Mouse (Mus musculus) midbrain, embryonic 10.5 days (tissue): Measurements from ENCODE around the gene Tedc2. TPM values are rescaled to one million over a fixed set of nuclear protein-coding genes. Genes with fewer than 3 reads are reported as not detected.

Experiments
- DNase-seq: peaks from one replicate; pipeline ENCODE4 v3.0.0-alpha.2; 2017; ENCODE audit warnings: low spot score
- H3K27ac ChIP-seq: fragments of 300-500 bp; sonication (generic); replicated peaks from 2 replicates; pipeline ENCODE4 v1.5.1; 2016; ENCODE audit warnings: mild to moderate bottlenecking
- H3K27me3 ChIP-seq: fragments of 300-500 bp; sonication (generic); 2 replicates; pipeline ENCODE4 v1.6.1; 2016; ENCODE audit warnings: low read depth, mild to moderate bottlenecking; ENCODE audit not compliant: poor library complexity, severe bottlenecking
- H3K36me3 ChIP-seq: fragments of 300-500 bp; sonication (generic); 2 replicates; pipeline ENCODE4 v1.6.1; 2016; ENCODE audit warnings: mild to moderate bottlenecking, moderate library complexity
- H3K4me1 ChIP-seq: fragments of 300-500 bp; sonication (generic); 2 replicates; pipeline ENCODE4 v1.6.1; 2016
- H3K4me3 ChIP-seq: fragments of 300-500 bp; sonication (generic); 2 replicates; pipeline ENCODE4 v1.5.1; 2016; ENCODE audit warnings: mild to moderate bottlenecking, moderate library complexity
- H3K9me3 ChIP-seq: fragments of 300-500 bp; sonication (generic); replicated peaks from 2 replicates; pipeline ENCODE4 v1.6.1; 2016; ENCODE audit warnings: mild to moderate bottlenecking
- WGBS: fragments of 180-500 bp; shearing (Covaris S2); methylation state at CpG from one replicate; pipeline ENCODE4 v1.1.7; 2016; 5-methylcytosine and 5-hydroxymethylcytosine counted together
- polyA plus RNA-seq: library from polyadenylated mRNA; unstranded; fragments of >200 nt; fragmentation: Nextera tagmentation; extraction: Ambion mirVana; gene quantifications from 2 replicates; pipeline ENCODE4 v1.2.1, GENCODE M21; 2016

The Tedc2 gene
- polyA plus RNA-seq, 1 experiment from 2014 or later = 22.9 TPM

DNA sequence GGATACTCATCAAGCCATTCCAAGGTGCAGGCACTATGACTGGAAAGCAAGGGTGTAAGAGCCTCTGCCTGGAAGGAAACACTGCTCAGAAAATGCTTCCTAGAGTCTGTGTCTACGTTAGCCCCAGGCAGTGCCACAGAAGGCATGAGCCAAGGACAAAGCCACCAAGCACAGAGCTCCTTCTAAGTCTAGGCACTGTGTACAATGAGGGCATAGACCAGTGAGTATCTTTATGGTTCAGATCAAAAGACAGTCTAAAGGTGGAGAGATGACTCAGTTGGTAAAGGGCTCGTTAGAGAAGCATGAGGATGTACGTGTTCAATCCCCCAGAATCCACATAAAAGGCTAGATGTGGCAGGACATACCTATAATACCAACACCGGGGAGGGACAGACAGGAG lies 19.6 kb downstream of the Tedc2 start:
- Histone ChIP-seq H3K27ac (no peak overlapping the region), H3K36me3 (no peaks in the 10 kb centered on the region), H3K27me3 (peaks cover 5% of the 10 kb centered on the region), H3K9me3 (no peaks in the 10 kb centered on the region), H3K4me3 (no peak overlapping the region), H3K4me1 (peaks cover 52% of the 10 kb centered on the region)
- 87% methylated on average over 4 of the region's 4 CpGs for WGBS
- DNase-seq = no peak

- DNase-seq = no peak
- Histone ChIP-seq H3K4me1 (peaks cover 39% of the 10 kb centered on the region), H3K36me3 (no peaks in the 10 kb centered on the region), H3K27ac (no peak overlapping the region), H3K27me3 (no peaks in the 10 kb centered on the region), H3K9me3 (no peaks in the 10 kb centered on the region), H3K4me3 (no peak overlapping the region)
- 71% methylated on average over 4 of the region's 4 CpGs for WGBS
These were observed 20.9 kb downstream of the Tedc2 start for GRCm38 (mm10) chr17:24199741-24200140.

DNA sequence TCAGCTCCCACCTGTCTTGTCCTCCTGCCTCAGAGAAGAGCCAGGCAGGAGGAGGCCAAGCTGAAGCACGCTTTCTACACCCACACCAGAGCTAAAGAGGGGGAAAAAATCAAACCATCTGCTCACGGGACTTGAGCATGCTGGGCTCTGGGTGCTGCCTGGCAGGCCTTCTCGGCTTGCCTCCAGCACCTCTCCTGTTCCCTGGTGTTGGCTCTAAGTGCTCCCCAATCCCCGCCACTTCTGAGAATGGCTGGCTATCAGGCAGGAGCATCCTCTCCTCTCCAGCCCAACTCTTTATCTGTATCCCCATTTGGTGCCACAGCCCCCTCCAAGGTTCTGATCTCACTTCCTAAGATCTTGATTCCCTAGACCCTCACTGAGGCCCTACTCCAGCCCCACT lies 21.4 kb downstream of the Tedc2 start:
- DNase-seq = no peak
- no peaks in the 10 kb centered on the region for H3K9me3 ChIP-seq
- H3K4me1 ChIP-seq = peaks cover 36% of the 10 kb centered on the region
- H3K27me3 ChIP-seq = no peaks in the 10 kb centered on the region
- no peaks in the 10 kb centered on the region for H3K36me3 ChIP-seq
- H3K4me3 ChIP-seq = no peak overlapping the region
- H3K27ac ChIP-seq = no peak overlapping the region
- 83% methylated on average over 4 of the region's 4 CpGs for WGBS

DNA sequence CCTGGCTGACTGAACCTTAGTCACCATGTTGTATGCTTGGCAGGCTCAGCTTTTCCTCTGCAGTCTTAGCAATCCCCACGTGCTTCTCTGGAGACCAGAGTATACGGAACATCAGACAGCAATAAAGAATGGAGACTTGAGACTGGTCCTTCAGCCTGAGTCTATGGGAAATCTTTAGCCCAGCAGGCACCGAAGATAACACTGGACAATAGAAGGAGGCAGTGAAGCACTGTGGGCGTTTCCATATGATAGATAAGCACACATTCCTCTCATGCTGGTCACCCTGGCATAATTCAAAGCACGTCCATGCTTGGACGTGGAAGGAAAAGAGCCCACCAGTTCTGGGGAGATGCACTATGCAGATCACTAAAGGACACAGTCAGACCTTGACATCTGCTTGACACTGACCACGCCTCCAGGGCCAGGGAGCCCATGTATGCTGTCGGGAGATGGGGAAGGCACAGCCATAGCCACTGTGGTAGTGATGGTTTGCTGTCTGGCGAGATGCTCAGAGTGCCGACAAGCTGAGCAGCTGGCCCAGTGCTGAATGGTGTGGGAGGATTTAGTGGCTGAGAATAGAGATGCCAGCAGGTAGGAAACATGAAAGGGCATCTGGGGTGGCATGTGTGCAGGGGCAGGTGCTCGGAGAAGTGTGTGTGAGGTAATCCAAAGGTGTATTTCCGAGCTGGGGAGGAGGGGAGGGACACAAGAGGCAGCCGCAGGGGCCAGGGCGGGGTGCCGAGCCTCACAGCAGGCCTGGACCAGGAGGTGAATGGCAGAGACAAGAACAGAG lies 23.4 kb downstream of the Tedc2 start:
- Histone ChIP-seq H3K9me3 (no peaks in the 10 kb centered on the region), H3K27me3 (no peaks in the 10 kb centered on the region), H3K27ac (no peak overlapping the region), H3K4me3 (no peak overlapping the region), H3K36me3 (no peaks in the 10 kb centered on the region), H3K4me1 (peaks cover 18% of the 10 kb centered on the region)
- 70% methylated on average over 15 of the region's 15 CpGs for WGBS
- no peak for DNase-seq

GRCm38 (mm10) chr17:24195349-24195748 lies 25.3 kb downstream of the Tedc2 start:
- no peak overlapping the region for H3K4me3 ChIP-seq
- no peaks in the 10 kb centered on the region for H3K27me3 ChIP-seq
- no peak for DNase-seq
- no peaks in the 10 kb centered on the region for H3K9me3 ChIP-seq
- WGBS = 79% methylated on average over 2 of the region's 2 CpGs
- H3K4me1 ChIP-seq = peaks cover 17% of the 10 kb centered on the region; the same call in 1 of the 2 replicates
- H3K36me3 ChIP-seq = no peaks in the 10 kb centered on the region
- H3K27ac ChIP-seq = no peak overlapping the region

GRCm38 (mm10) chr17:24193769-24194168 lies 26.9 kb downstream of the Tedc2 start:
- H3K27ac ChIP-seq = no peak overlapping the region
- H3K4me3 ChIP-seq = no peak overlapping the region
- peaks cover 2% of the 10 kb centered on the region; the same call in 1 of the 2 replicates for H3K36me3 ChIP-seq
- no peaks in the 10 kb centered on the region for H3K27me3 ChIP-seq
- peaks cover 12% of the 10 kb centered on the region; the same call in 1 of the 2 replicates for H3K4me1 ChIP-seq
- H3K9me3 ChIP-seq = no peaks in the 10 kb centered on the region
- DNase-seq = no peak
- 93% methylated on average over 5 of the region's 5 CpGs for WGBS

DNA sequence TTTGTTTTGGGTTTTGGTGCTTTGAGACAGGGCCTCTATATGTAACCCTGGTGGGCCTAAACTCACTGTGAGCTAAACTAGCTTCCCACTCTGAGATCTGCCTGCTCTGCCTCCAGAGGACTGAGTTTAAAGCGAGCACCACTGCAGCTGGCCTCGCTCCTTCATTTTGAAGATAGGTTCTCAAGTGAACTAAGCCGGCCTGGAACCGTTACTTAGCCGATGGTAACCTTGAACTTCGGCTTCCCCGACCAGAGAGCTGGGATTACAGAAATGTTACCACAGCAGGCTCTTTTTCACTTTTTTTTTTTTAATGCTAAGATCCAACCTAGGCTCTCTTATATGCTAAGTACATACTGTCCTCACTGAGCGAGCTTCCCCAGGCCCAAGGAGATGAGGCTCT lies 27.4 kb downstream of the Tedc2 start:
- 86% methylated on average over 8 of the region's 8 CpGs for WGBS
- no peak overlapping the region for H3K27ac ChIP-seq
- no peaks in the 10 kb centered on the region for H3K9me3 ChIP-seq
- H3K36me3 ChIP-seq = peaks cover 7% of the 10 kb centered on the region; the same call in 1 of the 2 replicates
- no peaks in the 10 kb centered on the region for H3K27me3 ChIP-seq
- DNase-seq = no peak
- peaks cover 12% of the 10 kb centered on the region; the same call in 1 of the 2 replicates for H3K4me1 ChIP-seq
- H3K4me3 ChIP-seq = no peak overlapping the region

DNA sequence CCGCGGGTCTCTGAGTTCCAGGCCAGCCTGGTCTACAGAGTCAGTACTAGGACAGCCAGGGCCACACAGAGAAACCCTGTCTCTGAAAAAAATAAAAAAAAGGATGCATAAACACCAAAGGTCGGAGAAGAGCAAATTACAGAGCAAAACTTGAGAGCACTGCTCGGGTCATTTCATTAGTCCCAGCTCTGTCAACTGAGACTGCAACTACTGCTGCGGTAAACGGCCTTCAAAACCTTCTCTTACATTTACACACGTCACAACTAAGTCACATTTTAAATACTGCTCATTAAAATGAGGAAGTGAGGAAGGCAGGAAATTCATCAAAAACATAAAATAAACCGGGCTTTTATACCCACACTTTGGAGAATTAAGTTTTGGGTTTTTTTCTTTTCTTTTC lies 27.8 kb downstream of the Tedc2 start:
- Histone ChIP-seq H3K4me1 (peaks cover 12% of the 10 kb centered on the region; the same call in 1 of the 2 replicates), H3K4me3 (no peak overlapping the region), H3K9me3 (no peaks in the 10 kb centered on the region), H3K27me3 (no peaks in the 10 kb centered on the region), H3K27ac (no peak overlapping the region), H3K36me3 (peaks cover 8% of the 10 kb centered on the region; the same call in 1 of the 2 replicates)
- DNase-seq = no peak
- 86% methylated on average over 8 of the region's 8 CpGs for WGBS

DNA sequence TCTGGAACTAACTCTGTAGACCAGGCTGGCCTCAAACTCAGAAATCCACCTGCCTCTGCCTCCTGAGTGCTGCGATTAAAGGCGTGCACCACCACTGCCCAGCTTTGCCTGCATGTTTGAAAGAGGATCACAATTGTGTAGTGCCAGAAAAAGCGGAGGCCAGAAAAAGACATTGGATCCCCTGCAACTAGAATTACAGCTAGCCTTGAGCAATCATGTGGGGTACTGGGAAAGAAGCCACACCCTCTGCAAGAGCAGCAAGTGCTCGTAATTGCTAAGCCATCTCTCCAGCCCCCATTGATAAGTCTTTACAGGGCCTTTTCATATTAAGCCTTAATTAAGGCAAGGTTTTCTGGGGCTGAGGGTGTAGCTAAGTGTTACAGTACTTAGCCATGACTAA lies 29.2 kb downstream of the Tedc2 start:
- Histone ChIP-seq H3K4me3 (no peak overlapping the region), H3K27me3 (no peaks in the 10 kb centered on the region), H3K4me1 (0 out of 2 replicates have a peak, but pooled peaks cover 2% of the 10 kb centered on the region), H3K36me3 (peaks cover 11% of the 10 kb centered on the region; the same call in 1 of the 2 replicates), H3K27ac (no peak overlapping the region), H3K9me3 (no peaks in the 10 kb centered on the region)
- no peak for DNase-seq
- WGBS = 83% methylated on average over 4 of the region's 4 CpGs

- peaks cover 12% of the 10 kb centered on the region for H3K36me3 ChIP-seq
- H3K27me3 ChIP-seq = no peaks in the 10 kb centered on the region
- H3K27ac ChIP-seq = no peak overlapping the region
- H3K4me3 ChIP-seq = no peak overlapping the region
- DNase-seq = no peak
- 0 out of 2 replicates have a peak, but pooled peaks cover 2% of the 10 kb centered on the region for H3K4me1 ChIP-seq
- 92% methylated on average over 2 of the region's 2 CpGs for WGBS
- no peaks in the 10 kb centered on the region for H3K9me3 ChIP-seq
These were observed 29.7 kb downstream of the Tedc2 start for GRCm38 (mm10) chr17:24190934-24191333.

GRCm38 (mm10) chr17:24174259-24174658 lies 46.4 kb downstream of the Tedc2 start:
- WGBS = 81% methylated on average over 3 of the region's 3 CpGs

GRCm38 (mm10) chr17:24173423-24173822 lies 47.2 kb downstream of the Tedc2 start:
- no peaks in the 10 kb centered on the region for H3K9me3 ChIP-seq
- H3K27me3 ChIP-seq = no peaks in the 10 kb centered on the region
- peak; percentile 57 for DNase-seq
- peaks cover 9% of the 10 kb centered on the region for H3K4me1 ChIP-seq
- no peak overlapping the region for H3K4me3 ChIP-seq
- WGBS = 4% methylated on average over 3 of the region's 3 CpGs
- no peak overlapping the region for H3K27ac ChIP-seq
- H3K36me3 ChIP-seq = no peaks in the 10 kb centered on the region

More at GRCm38 (mm10) chr17:24174259-24174658, 46.4 kb downstream of the Tedc2 start:
- H3K4me3 ChIP-seq = no peak overlapping the region
- peaks cover 7% of the 10 kb centered on the region for H3K4me1 ChIP-seq
- no peak for DNase-seq
- H3K27me3 ChIP-seq = no peaks in the 10 kb centered on the region
- no peak overlapping the region for H3K27ac ChIP-seq
- no peaks in the 10 kb centered on the region for H3K9me3 ChIP-seq
- H3K36me3 ChIP-seq = no peaks in the 10 kb centered on the region

DNA sequence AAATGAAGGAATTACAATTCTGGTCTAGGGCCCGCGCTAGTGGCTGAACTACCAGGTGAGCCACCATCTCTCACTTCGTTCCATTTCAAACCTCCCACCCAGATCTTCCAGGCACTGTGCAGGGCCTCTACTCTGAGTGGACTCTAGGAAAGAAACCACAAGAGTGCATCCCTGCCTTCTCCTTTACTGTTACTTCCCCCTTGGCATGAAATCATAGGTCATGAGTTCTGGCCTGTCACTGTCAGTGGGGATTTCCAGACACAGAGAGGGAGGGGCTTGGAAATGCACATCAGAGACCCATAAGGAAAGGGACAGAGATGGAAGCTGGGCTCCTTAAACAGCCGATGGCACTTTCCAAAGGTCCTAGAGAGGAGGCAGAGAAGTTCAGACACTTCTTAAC lies 48.9 kb downstream of the Tedc2 start:
- Histone ChIP-seq H3K9me3 (no peaks in the 10 kb centered on the region), H3K4me1 (peaks cover 21% of the 10 kb centered on the region), H3K36me3 (peaks cover 14% of the 10 kb centered on the region), H3K4me3 (no peak overlapping the region), H3K27ac (no peak overlapping the region), H3K27me3 (no peaks in the 10 kb centered on the region)
- DNase-seq = no peak
- WGBS = 84% methylated on average over 4 of the region's 4 CpGs
